Mouse (Mus musculus) right cerebral cortex, postnatal 4 days (tissue): Measurements from ENCODE around the gene Slc38a5.

Experiments
- DNase-seq: peaks from one replicate; pipeline ENCODE4 v3.0.0-alpha.2; 2022

Gene Slc38a5

GRCm38 (mm10) chrX:8271083-8271820, at the start of gene Slc38a5:
TSS of gene Slc38a5 (plus strand) at chrX:8271133.
- no peak for DNase-seq

- peak; percentile 4 for DNase-seq
These were observed 48.6 kb upstream of the Slc38a5 start for GRCm38 (mm10) chrX:8222296-8222677.

DNA sequence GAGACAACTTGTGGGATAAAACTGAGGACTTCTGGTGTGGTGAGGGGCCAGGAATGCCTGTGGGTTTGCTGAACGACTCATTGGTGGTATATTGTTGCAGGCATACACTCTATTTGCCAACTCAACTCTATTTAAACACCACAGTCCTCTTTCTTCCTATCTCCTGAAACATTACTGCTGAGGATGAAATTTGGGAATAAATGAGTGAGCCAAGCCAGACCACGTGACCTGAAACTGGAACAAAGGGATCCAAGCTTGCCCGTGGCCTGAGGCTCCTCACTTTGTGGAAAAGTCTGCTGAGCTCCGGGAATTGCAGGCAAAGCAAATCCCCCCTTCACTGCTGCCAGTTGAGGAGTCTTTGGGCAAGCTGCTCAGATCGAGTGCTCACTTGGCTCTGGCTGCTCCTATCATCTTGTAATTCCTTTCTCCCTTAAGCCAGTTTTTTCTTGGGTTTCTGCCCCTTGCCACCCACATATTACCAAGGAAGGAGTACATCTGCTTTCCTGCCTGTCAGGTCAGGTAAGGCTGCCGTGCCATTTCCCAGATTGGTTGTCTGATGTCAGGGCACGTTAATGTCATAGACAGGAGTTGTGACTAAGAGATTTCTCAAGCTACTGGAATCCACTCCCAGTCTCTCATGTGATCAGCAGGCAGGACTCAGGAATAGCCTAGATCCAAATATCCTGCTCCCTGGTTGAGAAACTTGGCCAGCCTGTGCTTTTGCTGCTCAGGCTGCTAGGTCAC, 48.1 kb upstream of the Slc38a5 start:
- DNase-seq, result peak; percentile 4

- no peak for DNase-seq
These were observed 47.5 kb upstream of the Slc38a5 start for GRCm38 (mm10) chrX:8223473-8223872.

- no peak for DNase-seq
These were observed 40.7 kb upstream of the Slc38a5 start for GRCm38 (mm10) chrX:8230272-8230671.

- DNase-seq, result no peak
These were observed 37.3 kb upstream of the Slc38a5 start for GRCm38 (mm10) chrX:8233602-8234001.

- no peak for DNase-seq
These were observed 34.2 kb upstream of the Slc38a5 start for GRCm38 (mm10) chrX:8236704-8237103.

- no peak for DNase-seq
These were observed 32.0 kb upstream of the Slc38a5 start for GRCm38 (mm10) chrX:8238804-8239395.

DNA sequence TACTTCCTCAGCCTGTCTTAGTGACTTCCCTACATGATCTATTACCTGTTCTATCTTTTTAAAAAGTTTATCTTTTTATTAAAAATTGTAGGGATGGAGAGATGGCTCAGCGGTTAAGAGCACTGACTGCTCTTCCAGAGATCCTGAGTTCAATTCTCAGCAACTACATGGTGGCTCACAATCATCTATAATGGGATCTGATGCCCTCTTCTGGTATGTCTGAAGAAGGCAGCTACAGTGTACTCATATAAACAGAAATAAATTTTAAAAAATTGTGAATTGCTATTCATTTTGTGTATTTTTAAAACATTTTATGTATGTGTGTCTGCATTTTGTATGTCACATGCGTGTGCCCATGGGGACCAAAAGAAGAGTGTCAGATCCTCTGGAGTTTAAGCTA, 23.3 kb upstream of the Slc38a5 start:
- DNase-seq, result no peak

GRCm38 (mm10) chrX:8248542-8249120, 22.3 kb upstream of the Slc38a5 start:
- DNase-seq, result no peak

DNA sequence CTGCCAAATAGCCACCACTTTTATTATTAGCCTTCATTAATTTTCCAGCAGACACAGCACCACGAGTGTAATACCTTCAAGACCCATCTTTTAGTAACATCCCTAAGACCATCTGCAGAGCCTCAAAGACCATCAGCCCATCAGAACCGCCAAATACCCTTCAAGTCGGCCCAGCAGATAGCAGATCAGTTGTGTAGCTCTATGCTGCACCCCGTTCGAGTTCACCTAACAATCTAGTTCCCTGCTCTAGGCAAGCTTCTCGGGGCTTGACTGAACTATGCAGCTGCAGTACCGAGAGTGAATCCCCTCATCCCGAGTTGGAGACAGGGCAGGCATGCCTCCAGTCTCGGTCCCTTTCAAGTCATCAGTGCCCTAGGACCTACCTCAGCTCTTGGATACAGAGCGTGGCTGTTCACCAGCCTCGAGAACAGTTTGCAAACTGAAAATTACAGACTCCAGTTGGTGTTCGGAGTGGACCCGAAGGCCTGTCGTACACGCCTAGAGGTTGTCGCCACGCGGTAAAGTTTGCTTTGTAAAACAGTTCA, 19.1 kb upstream of the Slc38a5 start:
- DNase-seq, result no peak

- peak; percentile 63 for DNase-seq
These were observed 18.3 kb upstream of the Slc38a5 start, which contains the start of gene Ftsj1 for GRCm38 (mm10) chrX:8252334-8253285. TSS of gene Ftsj1 (minus strand) at chrX:8252406.

DNA sequence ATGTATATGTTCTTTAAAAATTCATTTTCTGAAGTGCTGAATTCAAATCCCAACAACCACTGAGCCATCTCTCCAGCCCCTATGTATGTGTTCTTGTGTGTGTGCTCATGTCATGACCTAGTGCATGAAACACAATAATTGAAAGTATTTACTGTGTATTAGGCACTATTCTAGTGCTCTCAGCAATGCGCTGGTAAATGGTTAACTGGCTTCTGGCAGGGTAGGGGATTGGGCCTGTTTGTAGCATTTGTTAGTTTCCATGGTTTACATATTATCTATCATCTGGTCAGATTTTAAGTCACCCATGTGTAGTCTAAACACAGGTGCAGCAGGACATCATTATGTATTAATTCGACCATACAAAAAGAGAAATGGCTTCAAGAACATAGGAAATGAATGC, 17.2 kb upstream of the Slc38a5 start:
- no peak for DNase-seq

DNA sequence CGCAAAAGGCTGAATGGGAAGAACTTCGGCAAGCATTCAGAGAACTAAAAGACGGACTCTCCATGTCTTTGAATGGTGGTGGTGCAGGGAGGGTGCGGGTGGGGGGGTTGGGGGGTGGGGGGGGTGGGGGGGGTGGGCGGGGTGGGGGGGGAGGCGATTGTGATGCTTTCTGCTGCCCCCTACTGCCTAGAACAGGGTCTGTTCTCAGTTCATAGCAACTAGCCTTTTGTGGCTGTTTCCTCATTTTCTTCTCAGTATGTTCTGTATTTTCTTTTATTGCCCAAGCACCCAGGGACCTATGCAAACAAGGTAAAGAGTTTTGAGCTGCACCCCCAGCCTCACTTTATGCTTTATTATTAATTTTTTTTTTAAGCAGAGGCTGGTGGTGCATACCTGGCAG, 15.1 kb upstream of the Slc38a5 start:
- DNase-seq, result no peak

DNA sequence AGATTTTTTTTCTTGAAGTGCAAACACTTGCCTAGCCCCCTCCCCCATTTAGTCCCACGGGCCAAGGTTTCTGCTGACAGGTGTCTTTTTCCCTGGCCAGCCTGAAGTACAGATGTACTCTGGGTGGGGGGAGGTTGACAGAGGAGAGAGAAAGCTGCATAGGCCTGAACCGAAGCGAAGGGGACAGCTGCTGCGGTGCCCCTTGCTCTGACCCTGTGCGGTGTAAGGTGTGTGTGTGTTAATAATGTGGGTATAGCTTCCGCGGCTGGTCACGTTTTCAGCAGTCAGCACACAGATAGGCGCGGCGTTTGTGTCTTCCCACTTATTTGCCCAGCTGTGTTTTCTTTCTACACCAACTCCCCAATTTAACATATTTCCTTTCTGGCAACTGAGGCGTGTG, 11.5 kb upstream of the Slc38a5 start:
- DNase-seq, result no peak

DNA sequence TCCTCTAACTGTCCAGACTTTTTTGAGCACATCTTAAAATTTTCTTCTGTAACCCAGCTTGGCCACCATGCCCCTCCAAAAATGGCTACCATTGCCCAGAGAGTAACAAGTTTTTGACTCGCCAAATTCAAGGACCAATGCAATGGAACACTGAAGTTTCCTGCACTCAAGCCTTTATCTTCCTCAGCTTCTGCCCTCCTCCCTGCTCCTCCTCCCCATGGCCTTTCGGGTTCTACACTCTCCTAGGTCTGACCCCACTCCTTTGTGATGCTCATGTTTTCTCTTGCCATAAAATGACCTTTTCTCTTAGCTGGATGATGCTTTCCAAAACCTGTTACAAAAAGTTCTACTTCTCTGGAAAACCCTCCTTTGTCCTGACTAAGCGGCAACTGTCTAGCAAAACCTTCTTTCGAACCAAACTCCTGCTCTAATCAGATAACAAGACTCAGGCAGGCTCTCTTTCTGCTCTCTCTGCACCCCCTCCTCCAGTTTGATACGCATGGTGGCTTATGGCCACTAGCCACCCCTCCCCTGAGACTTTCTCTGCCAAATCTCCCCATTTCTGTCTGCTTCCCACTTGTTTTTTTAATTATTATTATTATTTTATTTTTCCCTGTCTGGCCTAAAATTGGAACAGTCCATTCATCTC, 7.7 kb upstream of the Slc38a5 start:
- DNase-seq, result no peak

DNA sequence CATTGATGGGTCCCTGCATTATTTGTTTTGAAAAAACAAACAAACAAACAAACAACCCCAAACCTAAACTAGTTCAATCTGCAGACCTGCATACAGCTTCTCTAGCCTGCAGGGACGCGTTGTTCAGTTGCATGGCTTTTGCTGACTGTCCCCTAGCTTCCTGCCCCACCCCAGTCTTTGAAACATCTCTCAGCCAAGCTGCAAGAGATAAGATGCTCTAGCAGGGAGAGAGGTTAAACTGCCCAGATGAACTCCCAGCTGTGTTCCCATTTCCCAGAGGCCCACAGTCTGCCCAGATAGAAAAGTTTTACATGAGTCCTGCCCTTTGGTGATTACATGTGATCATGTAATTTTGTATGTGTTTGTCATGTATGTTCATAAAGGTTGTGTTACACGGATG, 6.7 kb upstream of the Slc38a5 start:
- DNase-seq, result no peak

GRCm38 (mm10) chrX:8272000-8272399, 1.1 kb downstream of the Slc38a5 start:
- no peak for DNase-seq

DNA sequence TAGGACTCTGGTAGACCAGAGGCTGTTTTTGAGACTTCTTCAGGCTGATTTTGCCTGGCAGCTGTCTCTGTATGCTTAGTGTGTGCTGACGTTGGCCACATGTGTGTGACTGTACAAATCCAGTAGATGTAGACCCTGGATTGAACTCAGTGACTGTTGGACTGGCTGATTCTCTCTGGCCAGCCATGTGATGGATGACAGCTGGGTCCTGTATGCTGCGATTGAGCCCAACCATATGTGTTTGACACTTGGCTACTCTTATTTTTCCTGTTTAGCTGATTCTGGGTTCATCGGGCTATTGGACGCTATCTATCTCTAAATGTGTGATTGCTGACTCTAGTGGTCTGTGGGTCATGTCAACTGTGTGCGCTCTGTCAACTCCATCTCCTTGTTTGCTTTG, 3.1 kb downstream of the Slc38a5 start:
- DNase-seq, result no peak

DNA sequence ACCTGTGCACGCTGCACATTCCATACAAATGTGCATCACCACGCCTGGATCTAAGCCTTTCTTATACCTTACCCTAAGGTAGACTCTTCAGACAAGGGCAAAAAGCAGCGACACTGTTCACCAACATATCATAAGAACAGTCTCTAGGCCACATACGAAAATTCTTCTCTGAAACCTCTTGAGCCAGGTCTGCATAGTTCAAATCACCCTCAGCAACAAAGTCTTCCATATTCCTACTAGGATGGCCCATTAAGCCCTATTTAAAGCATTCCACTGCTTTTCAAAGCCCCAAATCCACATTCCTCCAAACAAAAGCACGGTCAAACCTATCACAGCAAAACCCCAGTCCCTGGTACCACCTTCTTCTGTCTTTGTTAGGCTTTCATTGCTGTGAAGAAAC, 17.7 kb downstream of the Slc38a5 start:
- DNase-seq, result no peak

DNA sequence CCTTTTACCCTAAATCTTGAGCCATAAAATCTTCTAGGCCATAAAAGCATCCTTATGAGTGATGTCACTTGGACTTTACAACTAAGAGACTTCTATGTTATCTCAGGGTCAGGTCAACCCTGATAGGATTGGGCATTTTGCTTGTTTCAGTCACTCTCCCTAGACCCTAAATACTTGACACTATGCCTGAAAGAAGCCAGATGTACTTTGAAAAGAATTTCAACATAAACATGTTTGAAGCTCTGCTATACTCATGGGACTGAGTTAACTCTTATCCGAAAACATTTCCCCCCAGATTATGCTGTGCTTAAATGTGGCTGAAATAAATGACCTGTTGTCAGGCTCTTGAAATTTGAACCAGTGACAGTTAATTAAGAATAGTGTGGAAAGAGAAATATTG, 38.4 kb downstream of the Slc38a5 start:
- DNase-seq, result no peak

GRCm38 (mm10) chrX:8314905-8315304, 44.0 kb downstream of the Slc38a5 start:
- peak; percentile 3 for DNase-seq
